Mouse (Mus musculus) olfactory bulb, adult 2 months (tissue): ENCODE results near the gene Gm10260.

ENCODE experiments used
- CTCF ChIP-seq: fragments of 200-500 bp; IDR thresholded peaks from 2 replicates; pipeline ENCODE4 v1.5.1; 2012; ENCODE audit warnings: low read depth, mild to moderate bottlenecking, low read length, moderate library complexity; ENCODE audit not compliant: insufficient read depth
- POLR2A ChIP-seq: fragments of 200-500 bp; IDR thresholded peaks from 2 replicates; pipeline ENCODE4 v1.6.1; 2012; ENCODE audit warnings: mild to moderate bottlenecking, low read depth, low read length, moderate library complexity; ENCODE audit not compliant: insufficient read depth

GRCm38 (mm10) chr13:97734760-97735159 lies 25.7 kb downstream of the Gm10260 start:
- TF ChIP-seq CTCF = no peak
- no peak for TF ChIP-seq POLR2A
